Mouse (Mus musculus): ENCODE results near the gene Sptbn4. TPM values are rescaled to one million over a fixed set of nuclear protein-coding genes. Genes with fewer than 3 reads are reported as not detected.

Gene Sptbn4
- polyA plus RNA-seq, 1 experiment from 2014 or later: 0.51 TPM

- Histone ChIP-seq H3K36me3 (ENCODE audit: insufficient read depth) (no peaks in the 10 kb centered on the region), H3K4me1 (ENCODE audit: insufficient read depth) (peaks cover 4% of the 10 kb centered on the region; the same call in 1 of the 2 replicates), H3K27me3 (ENCODE audit: insufficient read depth, low read length) (peaks cover 32% of the 10 kb centered on the region), H3K9me3 (ENCODE audit: low read depth, low read length) (no peaks in the 10 kb centered on the region), H3K4me2 (peak overlapping the region; percentile 85), H3K9ac (no peak overlapping the region), H3K27ac (ENCODE audit: low read depth) (no peak overlapping the region), H3K4me3 (ENCODE audit: low read depth, low read length) (peak overlapping the region; percentile 47; the same call in 1 of the 2 replicates)
- ATAC-seq (ENCODE audit: insufficient read depth): no peak
- no peak for TF ChIP-seq CTCF (IDR thresholded peaks at IDR 0.05; ENCODE audit: low read depth)
- WGBS: 42% methylated on average over 6 of the region's 6 CpGs
- no peak for DNase-seq
Observed at GRCm38 (mm10) chr7:27360749-27361148, 86.7 kb downstream of the Sptbn4 start.

GRCm38 (mm10) chr7:27359706-27360358, 87.7 kb downstream of the Sptbn4 start:
- Histone ChIP-seq H3K4me2 (no peak overlapping the region), H3K4me1 (ENCODE audit: insufficient read depth) (peaks cover 7% of the 10 kb centered on the region), H3K9ac (no peak overlapping the region), H3K27me3 (ENCODE audit: insufficient read depth, low read length) (peaks cover 23% of the 10 kb centered on the region), H3K27ac (ENCODE audit: low read depth) (no peak overlapping the region), H3K4me3 (ENCODE audit: low read depth, low read length) (no peak overlapping the region), H3K9me3 (ENCODE audit: low read depth, low read length) (no peaks in the 10 kb centered on the region), H3K36me3 (ENCODE audit: insufficient read depth) (no peaks in the 10 kb centered on the region)
- ATAC-seq (ENCODE audit: insufficient read depth): no peak
- WGBS: 82% methylated on average over 9 of the region's 9 CpGs
- no peak for TF ChIP-seq CTCF (IDR thresholded peaks at IDR 0.05; ENCODE audit: low read depth)
- no peak for DNase-seq

GRCm38 (mm10) chr7:27359162-27359561, 88.3 kb downstream of the Sptbn4 start:
- H3K27me3 ChIP-seq (ENCODE audit: insufficient read depth, low read length): peaks cover 16% of the 10 kb centered on the region
- DNase-seq: no peak
- H3K9me3 ChIP-seq (ENCODE audit: low read depth, low read length): no peaks in the 10 kb centered on the region
- no peak overlapping the region for H3K4me3 ChIP-seq (ENCODE audit: low read depth, low read length)
- no peak for ATAC-seq (ENCODE audit: insufficient read depth)
- H3K9ac ChIP-seq: no peak overlapping the region
- H3K27ac ChIP-seq (ENCODE audit: low read depth): no peak overlapping the region
- no peaks in the 10 kb centered on the region for H3K36me3 ChIP-seq (ENCODE audit: insufficient read depth)
- H3K4me2 ChIP-seq: no peak overlapping the region
- 63% methylated on average over 2 of the region's 2 CpGs for WGBS
- peaks cover 13% of the 10 kb centered on the region for H3K4me1 ChIP-seq (ENCODE audit: insufficient read depth)
- no peak for TF ChIP-seq CTCF (IDR thresholded peaks at IDR 0.05; ENCODE audit: low read depth)

GRCm38 (mm10) chr7:27357595-27357978, 89.9 kb downstream of the Sptbn4 start:
- TF ChIP-seq CTCF (IDR thresholded peaks at IDR 0.05; ENCODE audit: low read depth): no peak
- H3K4me2 ChIP-seq: peak overlapping the region; percentile 65
- peaks cover 13% of the 10 kb centered on the region for H3K4me1 ChIP-seq (ENCODE audit: insufficient read depth)
- peaks cover 5% of the 10 kb centered on the region; the same call in 1 of the 2 replicates for H3K27me3 ChIP-seq (ENCODE audit: insufficient read depth, low read length)
- H3K9me3 ChIP-seq (ENCODE audit: low read depth, low read length): no peaks in the 10 kb centered on the region
- DNase-seq: peak; percentile 39
- ATAC-seq (ENCODE audit: insufficient read depth): no peak
- H3K27ac ChIP-seq (ENCODE audit: low read depth): peak overlapping the region; percentile 87; the same call in 1 of the 2 replicates
- H3K36me3 ChIP-seq (ENCODE audit: insufficient read depth): peaks cover 6% of the 10 kb centered on the region; the same call in 1 of the 2 replicates
- peak overlapping the region; percentile 66; the same call in 1 of the 2 replicates for H3K4me3 ChIP-seq (ENCODE audit: low read depth, low read length)
- no peak overlapping the region; the same call in 1 of the 2 replicates for H3K9ac ChIP-seq
- WGBS: 19% methylated on average over 3 of the region's 3 CpGs

- peaks cover 12% of the 10 kb centered on the region for H3K36me3 ChIP-seq (ENCODE audit: insufficient read depth)
- H3K4me1 ChIP-seq (ENCODE audit: insufficient read depth): peaks cover 13% of the 10 kb centered on the region
- H3K9ac ChIP-seq: peak within 1 kb of the TSS; percentile 47
- DNase-seq (peak; percentile 75), ATAC-seq (ENCODE audit: insufficient read depth) (no peak)
- peak within 1 kb of the TSS; percentile 65 for H3K4me2 ChIP-seq
- H3K4me3 ChIP-seq (ENCODE audit: low read depth, low read length): peak within 1 kb of the TSS; percentile 66
- peak within 1 kb of the TSS; percentile 87 for H3K27ac ChIP-seq (ENCODE audit: low read depth)
- TF ChIP-seq CTCF (IDR thresholded peaks at IDR 0.05; ENCODE audit: low read depth): peak; percentile 29; the same call in 1 of the 2 replicates
- peaks cover under 1% of the 10 kb centered on the region; the same call in 1 of the 2 replicates for H3K27me3 ChIP-seq (ENCODE audit: insufficient read depth, low read length)
- H3K9me3 ChIP-seq (ENCODE audit: low read depth, low read length): no peaks in the 10 kb centered on the region
- whole genome bisulfite sequencing: 1% methylated on average over 27 of the region's 27 CpGs
Observed at GRCm38 (mm10) chr7:27356861-27357594, 90.5 kb downstream of the Sptbn4 start, which contains the start of gene Gm20479. Gene Gm20479, minus strand, starts transcription at chr7:27357419.

- ATAC-seq (ENCODE audit: insufficient read depth) (peak; percentile 29), DNase-seq (peak; percentile 60)
Observed at GRCm38 (mm10) chr7:27356248-27356647, 91.2 kb downstream of the Sptbn4 start.

GRCm38 (mm10) chr7:27355745-27356240, 91.7 kb downstream of the Sptbn4 start, which contains the start of gene Shkbp1:
Gene Shkbp1, minus strand, starts transcription at chr7:27356019.
- TF ChIP-seq CTCF (IDR thresholded peaks at IDR 0.05; ENCODE audit: low read depth): no peak
- Histone ChIP-seq H3K9ac (peak within 1 kb of the TSS; percentile 47), H3K27ac (ENCODE audit: low read depth) (peak within 1 kb of the TSS; percentile 87), H3K36me3 (ENCODE audit: insufficient read depth) (peaks cover 20% of the 10 kb centered on the region), H3K4me3 (ENCODE audit: low read depth, low read length) (peak within 1 kb of the TSS; percentile 66), H3K4me1 (ENCODE audit: insufficient read depth) (peaks cover 13% of the 10 kb centered on the region), H3K9me3 (ENCODE audit: low read depth, low read length) (no peaks in the 10 kb centered on the region), H3K4me2 (peak within 1 kb of the TSS; percentile 65), H3K27me3 (ENCODE audit: insufficient read depth, low read length) (no peaks in the 10 kb centered on the region)
- ATAC-seq (ENCODE audit: insufficient read depth) (peak; percentile 94), DNase-seq (peak; percentile 96)
- WGBS: 1% methylated on average over 34 of the region's 34 CpGs

More at GRCm38 (mm10) chr7:27356248-27356647, 91.2 kb downstream of the Sptbn4 start:
- Histone ChIP-seq H3K27ac (ENCODE audit: low read depth) (peak overlapping the region; percentile 87), H3K4me3 (ENCODE audit: low read depth, low read length) (peak overlapping the region; percentile 66), H3K4me2 (peak overlapping the region; percentile 65), H3K36me3 (ENCODE audit: insufficient read depth) (peaks cover 19% of the 10 kb centered on the region), H3K27me3 (ENCODE audit: insufficient read depth, low read length) (no peaks in the 10 kb centered on the region), H3K9ac (peak overlapping the region; percentile 47), H3K9me3 (ENCODE audit: low read depth, low read length) (no peaks in the 10 kb centered on the region), H3K4me1 (ENCODE audit: insufficient read depth) (peaks cover 13% of the 10 kb centered on the region)
- TF ChIP-seq CTCF (IDR thresholded peaks at IDR 0.05; ENCODE audit: low read depth): no peak
- WGBS: under 1% methylated on average over 16 of the region's 16 CpGs
